Mouse (Mus musculus) G1E (cell line): ENCODE measurements around the gene Epc2. TPM values are rescaled to one million over a fixed set of nuclear protein-coding genes. Genes with fewer than 3 reads are reported as not detected.

Experiments used
- ATAC-seq: 2 replicates; pipeline ENCODE4 v1.8.0; 2016; ENCODE audit warnings: mild to moderate bottlenecking; ENCODE audit not compliant: insufficient number of reproducible peaks, poor library complexity, low FRiP score, severe bottlenecking; ENCODE audit errors: extremely low read depth
- DNase-seq: peaks from one replicate; pipeline ENCODE4 v3.0.0; 2012; ENCODE audit warnings: low spot score
- H3K27me3 ChIP-seq: 2 replicates; pipeline ENCODE4 v1.6.1; 2012; ENCODE audit warnings: mild to moderate bottlenecking, low read length, inconsistent platforms; ENCODE audit not compliant: insufficient read depth
- H3K36me3 ChIP-seq: replicated peaks from 2 replicates; pipeline ENCODE3; 2012; ENCODE audit warnings: mild to moderate bottlenecking, inconsistent platforms
- H3K4me1 ChIP-seq: 2 replicates; pipeline ENCODE4 v1.6.1; 2012; ENCODE audit warnings: low read depth, low read length, inconsistent platforms, mixed read lengths; ENCODE audit not compliant: insufficient read depth
- H3K4me3 ChIP-seq: 2 replicates; pipeline ENCODE4 v1.5.1; 2012; ENCODE audit warnings: low read depth, mild to moderate bottlenecking, inconsistent platforms, low read length, moderate library complexity, mixed read lengths
- H3K9me3 ChIP-seq: replicated peaks from 2 replicates; pipeline ENCODE4 v1.6.1; 2012; ENCODE audit warnings: inconsistent platforms
- CTCF ChIP-seq: IDR thresholded peaks from 2 replicates; pipeline ENCODE4 v1.5.1; 2012; ENCODE audit warnings: low read depth, low read length, inconsistent platforms, mixed read lengths
- GATA1 ChIP-seq: IDR thresholded peaks from 2 replicates; pipeline ENCODE4 v1.6.1; 2012; ENCODE audit warnings: borderline replicate concordance, low read length, inconsistent platforms, mixed read lengths
- GATA2 ChIP-seq: IDR thresholded peaks from 2 replicates; pipeline ENCODE4 v1.6.1; 2012; ENCODE audit warnings: low read depth, low read length, inconsistent platforms, borderline replicate concordance
- POLR2AphosphoS5 ChIP-seq: IDR thresholded peaks from 2 replicates; pipeline ENCODE4 v1.6.1; 2012; ENCODE audit warnings: low read depth, low read length, inconsistent platforms; ENCODE audit not compliant: insufficient replicate concordance
- TAL1 ChIP-seq: conservative IDR thresholded peaks from 2 replicates; pipeline ENCODE4 v1.6.1; 2012; ENCODE audit warnings: low read depth, low read length, inconsistent platforms, mixed read lengths
- polyA plus RNA-seq: library from polyadenylated mRNA; stranded (reverse); fragments of >175 nt; gene quantifications from 2 replicates; pipeline ENCODE4 v1.2.3, GENCODE M21; 2012
- total RNA-seq, 2 experiments: library from RNA; stranded (forward) in 1 of 2; stranded (reverse) in 1 of 2; fragments of 200-1000 nt in 1 of 2; fragments of >200 nt in 1 of 2; fragmentation: Nextera tagmentation in 1 of 2; gene quantifications; 2 replicates each; pipeline ENCODE4 v1.2.3; 2014 to 2017

The Epc2 gene
- total and polyA plus RNA-seq, 3 experiments, result 2.7 to 29.2 (median 28.3) TPM

- Histone ChIP-seq H3K4me3 (no peak overlapping the region), H3K9me3 (no peaks in the 10 kb centered on the region), H3K27me3 (peaks cover 6% of the 10 kb centered on the region; the same call in 1 of the 2 replicates), H3K4me1 (no peaks in the 10 kb centered on the region), H3K36me3 (no peaks in the 10 kb centered on the region)
- no peak for DNase-seq
- ATAC-seq, result no peak
- TF ChIP-seq GATA1 (no peak), TAL1 (no peak), POLR2AphosphoS5 (no peak), GATA2 (no peak), CTCF (no peak)
Measured at GRCm38 (mm10) chr2:49423857-49424256, 27.4 kb upstream of the Epc2 start.

GRCm38 (mm10) chr2:49424788-49425187 is 26.5 kb upstream of the Epc2 start:
- no peak for TF ChIP-seq CTCF
- no peak for TF ChIP-seq POLR2AphosphoS5
- no peak for TF ChIP-seq TAL1
- no peak for TF ChIP-seq GATA2
- TF ChIP-seq GATA1, result no peak
- no peak for DNase-seq
- no peak overlapping the region for H3K4me3 ChIP-seq

GRCm38 (mm10) chr2:49426175-49426574 is 25.1 kb upstream of the Epc2 start:
- TF ChIP-seq CTCF (no peak), GATA2 (no peak)

More at GRCm38 (mm10) chr2:49424788-49425187, 26.5 kb upstream of the Epc2 start:
- peaks cover 6% of the 10 kb centered on the region; the same call in 1 of the 2 replicates for H3K27me3 ChIP-seq
- no peak for ATAC-seq
- H3K36me3 ChIP-seq, result no peaks in the 10 kb centered on the region
- H3K9me3 ChIP-seq, result no peaks in the 10 kb centered on the region
- H3K4me1 ChIP-seq, result no peaks in the 10 kb centered on the region

GRCm38 (mm10) chr2:49431015-49431414 is 20.3 kb upstream of the Epc2 start:
- H3K36me3 ChIP-seq, result no peaks in the 10 kb centered on the region
- TF ChIP-seq GATA1 (no peak), CTCF (no peak), POLR2AphosphoS5 (no peak), TAL1 (no peak), GATA2 (no peak)
- DNase-seq (no peak), ATAC-seq (no peak)
- no peaks in the 10 kb centered on the region for H3K9me3 ChIP-seq
- no peaks in the 10 kb centered on the region for H3K4me1 ChIP-seq
- H3K27me3 ChIP-seq, result peaks cover 5% of the 10 kb centered on the region; the same call in 1 of the 2 replicates
- H3K4me3 ChIP-seq, result no peak overlapping the region

More at GRCm38 (mm10) chr2:49426175-49426574, 25.1 kb upstream of the Epc2 start:
- Histone ChIP-seq H3K27me3 (peaks cover 6% of the 10 kb centered on the region; the same call in 1 of the 2 replicates), H3K4me1 (no peaks in the 10 kb centered on the region), H3K4me3 (no peak overlapping the region), H3K9me3 (no peaks in the 10 kb centered on the region), H3K36me3 (no peaks in the 10 kb centered on the region)
- no peak for ATAC-seq
- DNase-seq, result no peak

GRCm38 (mm10) chr2:49433211-49433610 is 18.1 kb upstream of the Epc2 start:
- ATAC-seq (no peak), DNase-seq (no peak)
- Histone ChIP-seq H3K4me1 (no peaks in the 10 kb centered on the region), H3K27me3 (no peaks in the 10 kb centered on the region; the same call in 1 of the 2 replicates), H3K9me3 (no peaks in the 10 kb centered on the region), H3K4me3 (no peak overlapping the region), H3K36me3 (no peaks in the 10 kb centered on the region)
- no peak for TF ChIP-seq TAL1
- no peak for TF ChIP-seq GATA1
- no peak for TF ChIP-seq POLR2AphosphoS5
- TF ChIP-seq GATA2, result no peak
- no peak for TF ChIP-seq CTCF

- no peaks in the 10 kb centered on the region for H3K9me3 ChIP-seq
- no peaks in the 10 kb centered on the region; the same call in 1 of the 2 replicates for H3K27me3 ChIP-seq
- H3K4me3 ChIP-seq, result no peak overlapping the region
- H3K4me1 ChIP-seq, result peaks cover 6% of the 10 kb centered on the region
- H3K36me3 ChIP-seq, result no peaks in the 10 kb centered on the region
- DNase-seq (no peak), ATAC-seq (no peak)
- TF ChIP-seq GATA2 (no peak), GATA1 (no peak)
Measured at GRCm38 (mm10) chr2:49446238-49446637, 5.0 kb upstream of the Epc2 start.
